Mouse (Mus musculus): ENCODE measurements around the gene Invs.

Invs gene

DNA sequence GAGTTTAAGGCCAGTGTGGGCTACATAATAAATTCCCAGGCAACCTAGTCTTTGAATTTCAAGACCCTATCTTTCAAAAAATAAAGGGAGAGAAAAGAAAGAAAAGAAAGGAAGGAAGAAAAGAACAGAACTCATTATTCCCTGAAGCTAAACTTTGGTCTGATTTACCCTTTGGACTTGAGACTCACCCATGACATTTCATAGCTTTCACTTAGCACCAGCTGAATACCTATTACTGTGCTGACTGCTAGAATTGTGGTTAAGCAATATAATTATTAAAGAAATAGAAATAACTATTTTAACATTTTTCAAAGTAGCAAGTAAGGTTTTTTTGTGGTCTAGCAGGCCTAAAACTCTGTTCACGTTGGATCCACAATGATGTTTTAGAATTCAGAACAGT, 1.6 kb downstream of the Invs start:
- no peak for TF ChIP-seq GATA4 (IDR thresholded peaks at IDR 0.05; ENCODE audit: insufficient replicate concordance, low read length)

DNA sequence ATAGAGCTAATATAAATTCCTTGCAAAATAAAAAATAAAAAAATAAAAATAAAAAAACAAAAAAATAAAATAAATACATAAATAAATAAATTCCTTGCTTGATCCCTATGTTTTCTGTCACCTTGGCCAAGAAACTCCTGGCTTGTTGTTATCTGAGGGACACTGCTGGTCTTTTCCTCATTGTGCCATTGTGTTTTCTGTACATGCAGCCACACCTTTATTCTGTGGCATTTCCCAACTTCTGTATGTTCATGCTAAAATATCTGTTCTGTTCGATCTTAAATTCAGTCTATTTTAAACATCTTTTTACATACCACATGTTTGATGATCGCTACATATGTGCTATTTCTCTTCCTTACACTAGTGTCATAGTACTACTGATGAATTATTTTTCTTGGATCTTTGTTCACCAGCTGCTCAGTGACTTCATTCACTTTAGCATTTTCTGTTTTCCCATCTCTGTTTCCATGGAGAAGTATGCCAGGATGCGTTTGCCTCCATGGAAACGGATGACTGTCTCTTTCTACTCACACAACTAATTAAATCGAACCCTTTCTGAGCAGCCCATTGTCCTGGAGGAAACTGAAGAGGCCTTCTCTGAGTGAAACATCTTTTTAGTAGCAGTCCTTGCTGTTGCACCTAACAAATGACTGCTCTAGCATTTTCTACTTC, 7.7 kb downstream of the Invs start:
- no peak for TF ChIP-seq GATA4 (IDR thresholded peaks at IDR 0.05; ENCODE audit: insufficient replicate concordance, low read length)

DNA sequence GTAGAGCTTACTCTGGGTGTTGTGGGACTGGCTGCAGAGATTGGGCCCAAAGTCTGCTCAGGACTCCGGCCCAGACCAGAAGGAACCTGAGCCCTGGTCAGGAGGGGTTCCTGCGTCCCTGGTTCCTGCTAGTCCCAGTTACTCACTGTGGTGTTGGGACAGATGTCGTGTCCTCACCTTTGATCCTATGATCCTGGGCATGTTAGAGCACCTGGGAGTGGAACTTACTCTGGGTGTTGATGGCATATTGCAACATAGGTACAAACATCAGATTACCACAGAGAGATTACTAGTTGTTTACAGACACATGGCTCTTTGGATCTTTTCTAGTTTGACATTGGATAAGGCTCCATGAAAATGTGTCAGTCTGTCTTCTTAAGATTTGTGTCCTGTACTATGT, 35.3 kb downstream of the Invs start:
- TF ChIP-seq GATA4 (IDR thresholded peaks at IDR 0.05; ENCODE audit: insufficient replicate concordance, low read length), result peak; percentile 49; the same call in 1 of the 2 replicates

DNA sequence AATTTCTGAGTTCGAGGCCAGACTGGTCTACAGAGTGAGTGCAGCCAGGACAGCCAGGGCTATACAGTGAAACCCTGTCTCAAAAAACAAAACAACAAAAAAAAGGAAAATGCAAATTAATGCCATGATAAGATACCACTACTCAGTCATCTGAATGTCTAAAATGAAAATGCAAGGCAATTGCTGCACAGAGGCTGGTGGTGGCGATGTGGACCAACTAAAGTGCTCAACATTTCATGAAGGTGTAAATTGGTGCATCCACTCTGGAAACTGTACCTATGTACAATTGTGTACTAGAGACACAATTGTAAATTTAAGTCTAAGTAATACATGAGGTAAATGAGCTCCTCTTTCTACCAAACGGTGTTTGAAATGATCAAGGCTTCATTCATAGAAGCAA, 36.5 kb downstream of the Invs start:
- TF ChIP-seq GATA4 (IDR thresholded peaks at IDR 0.05; ENCODE audit: insufficient replicate concordance, low read length), result no peak

DNA sequence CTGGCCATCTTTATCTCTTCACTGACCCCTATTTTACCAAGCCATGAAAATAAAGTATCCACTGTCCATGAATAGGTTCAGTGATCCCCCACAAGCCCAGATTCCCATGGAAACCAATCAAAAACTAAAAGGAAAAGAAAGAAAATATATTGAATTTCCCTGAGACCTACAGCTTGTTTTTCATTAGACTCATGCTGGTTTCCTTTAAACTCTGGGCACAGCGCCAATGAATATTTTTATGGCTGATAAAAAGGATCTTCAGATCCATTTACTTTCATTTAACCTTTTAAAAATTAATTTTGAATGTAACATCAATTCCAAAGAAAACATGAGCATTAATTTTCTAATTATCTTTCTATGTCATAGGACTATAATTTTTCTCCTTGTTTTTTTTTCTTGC, 41.7 kb downstream of the Invs start:
- TF ChIP-seq GATA4 (IDR thresholded peaks at IDR 0.05; ENCODE audit: insufficient replicate concordance, low read length), result no peak

DNA sequence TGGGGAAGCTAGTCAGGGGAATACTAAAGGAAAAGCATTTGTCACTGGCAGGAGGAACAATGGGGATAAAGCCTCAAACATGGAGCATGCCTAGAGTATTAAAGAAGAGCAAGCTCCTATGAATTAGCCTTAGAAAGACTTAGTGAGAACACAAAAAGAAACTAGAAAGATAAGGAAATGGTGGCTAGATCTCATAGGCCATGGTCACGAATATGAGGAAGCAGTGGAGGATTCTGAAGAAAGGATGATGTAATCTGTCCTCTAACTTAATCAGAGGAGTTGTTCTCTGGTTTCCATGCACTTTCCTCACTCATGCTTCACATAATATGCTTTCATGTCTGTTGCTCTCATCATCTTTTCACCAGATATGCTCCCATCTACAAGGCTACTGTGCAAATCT, 42.5 kb downstream of the Invs start:
- TF ChIP-seq GATA4 (IDR thresholded peaks at IDR 0.05; ENCODE audit: insufficient replicate concordance, low read length), result no peak

DNA sequence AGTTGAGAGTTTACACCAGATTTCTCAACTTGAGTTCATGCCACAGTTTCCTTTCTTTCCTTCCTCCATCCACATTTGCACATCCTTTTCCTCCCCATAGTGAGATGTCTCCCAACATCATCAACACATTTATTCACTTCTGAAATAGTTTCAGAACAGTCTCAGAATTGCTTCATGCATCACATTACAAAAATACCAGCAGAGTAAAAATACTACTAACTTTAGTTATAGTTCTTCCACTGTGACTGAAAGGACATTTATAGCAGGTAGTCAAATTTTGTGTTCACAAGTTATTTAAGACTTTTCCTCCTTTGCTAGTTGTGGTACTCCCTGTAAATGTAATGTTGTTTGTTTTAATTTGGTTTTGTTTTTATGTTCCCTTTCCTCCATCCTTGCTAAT, 47.6 kb downstream of the Invs start:
- TF ChIP-seq GATA4 (IDR thresholded peaks at IDR 0.05; ENCODE audit: insufficient replicate concordance, low read length), result no peak

DNA sequence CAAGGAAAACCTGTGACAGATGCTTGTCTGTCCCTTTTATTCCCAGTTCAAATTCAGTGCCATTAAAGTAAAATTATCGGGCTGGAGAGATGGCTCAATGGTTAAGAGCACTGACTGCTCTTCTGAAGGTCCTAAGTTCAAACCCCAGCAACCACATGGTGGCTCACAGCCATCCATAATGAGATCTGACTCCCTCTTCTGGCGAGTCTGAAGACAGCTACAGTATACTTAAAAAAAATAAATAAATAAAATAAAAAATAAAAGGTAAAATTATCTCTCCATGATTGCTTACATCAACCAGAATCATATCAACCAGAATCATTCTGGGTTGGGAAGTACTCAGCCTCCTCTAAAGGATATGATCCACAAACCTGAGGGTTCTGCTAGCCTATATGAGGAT, 48.5 kb downstream of the Invs start:
- no peak for TF ChIP-seq GATA4 (IDR thresholded peaks at IDR 0.05; ENCODE audit: insufficient replicate concordance, low read length)

DNA sequence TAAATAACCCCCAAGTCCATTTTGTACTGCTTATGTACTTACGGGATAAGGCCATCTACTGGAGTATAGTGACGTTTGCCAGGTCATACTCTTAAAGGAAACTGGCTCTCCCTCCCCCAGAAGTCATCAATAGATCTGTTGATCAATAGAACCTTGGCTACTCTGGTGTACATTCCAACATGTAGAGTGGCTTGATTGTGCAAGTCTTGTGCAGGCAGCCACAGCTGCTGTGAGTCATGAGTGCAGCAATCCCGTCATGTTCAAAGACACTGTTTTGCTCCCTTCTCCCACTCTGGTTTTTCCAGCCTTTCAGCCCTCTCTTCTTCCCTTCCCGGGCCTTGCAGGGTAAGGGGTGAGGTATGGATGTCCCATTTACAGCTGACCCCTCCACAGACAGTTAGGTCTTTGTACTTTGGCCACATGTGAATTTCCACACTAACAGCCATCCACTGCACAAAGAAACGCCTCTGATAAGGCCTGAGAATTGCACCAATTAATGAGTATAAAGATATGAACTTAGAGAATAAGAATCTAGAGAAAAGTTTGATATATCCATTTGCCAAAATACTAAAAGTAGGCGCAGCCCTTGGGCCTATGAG, 53.0 kb downstream of the Invs start:
- no peak; the same call in 1 of the 2 replicates for TF ChIP-seq GATA4 (IDR thresholded peaks at IDR 0.05; ENCODE audit: insufficient replicate concordance, low read length)

DNA sequence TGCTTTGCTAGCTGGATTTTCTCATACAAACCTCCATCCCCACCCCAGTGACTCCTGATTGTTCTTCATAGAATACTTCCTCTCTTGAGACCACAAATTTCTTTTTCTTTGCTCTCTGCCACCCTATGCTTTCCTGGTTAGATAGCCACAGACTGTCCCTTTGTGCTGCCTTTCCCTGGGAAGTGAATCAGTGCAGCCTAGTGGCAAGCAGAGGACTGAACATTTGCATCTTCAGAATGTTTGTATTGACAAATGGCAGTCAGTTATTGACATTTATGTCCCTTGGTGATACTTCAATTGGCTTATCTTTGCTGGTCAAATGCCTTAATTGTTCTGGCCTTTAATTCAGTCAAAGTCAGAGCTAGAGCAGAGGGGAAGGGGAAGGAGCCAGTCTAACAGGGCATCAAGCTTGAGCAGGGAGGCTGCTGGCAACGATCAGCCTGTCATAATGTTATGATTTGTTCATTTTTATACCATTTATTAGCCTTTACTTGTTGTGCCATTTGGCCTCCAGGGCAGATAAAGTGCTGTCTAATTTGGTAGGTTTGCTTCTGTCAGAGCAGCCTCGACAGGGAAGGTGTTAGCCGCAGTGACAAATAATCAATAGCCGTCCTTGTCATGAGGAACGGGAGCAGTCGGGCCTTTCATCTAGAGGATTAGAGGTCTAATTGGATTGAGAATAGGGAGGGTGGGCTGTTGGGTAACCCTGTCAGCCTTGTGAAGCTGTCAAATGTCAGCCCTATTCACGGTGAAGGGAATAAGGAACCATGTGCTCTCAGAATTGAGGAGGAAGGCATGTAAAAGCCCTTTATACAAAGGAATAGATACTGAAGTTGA, 55.6 kb downstream of the Invs start:
- TF ChIP-seq GATA4 (IDR thresholded peaks at IDR 0.05; ENCODE audit: insufficient replicate concordance, low read length), result no peak

DNA sequence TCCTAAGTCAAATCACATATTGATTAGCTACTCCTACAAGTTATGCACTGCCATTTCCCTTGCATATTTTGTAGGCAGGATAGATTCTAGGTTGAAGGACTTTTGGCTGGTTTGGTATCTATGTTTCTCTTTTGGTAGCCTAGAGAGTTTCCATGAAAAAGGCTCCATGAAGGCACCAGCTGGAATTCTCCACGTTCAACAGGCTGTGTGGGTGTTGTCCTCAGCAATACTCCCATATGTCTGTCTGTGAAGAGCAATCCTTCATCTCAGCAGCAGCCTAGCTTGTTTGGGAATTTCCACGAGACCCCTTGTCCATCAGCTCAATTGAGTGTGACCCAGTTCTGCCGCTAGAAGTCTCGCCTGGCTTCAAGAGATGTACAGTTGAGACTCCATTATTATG, 63.1 kb downstream of the Invs start:
- TF ChIP-seq GATA4 (IDR thresholded peaks at IDR 0.05; ENCODE audit: insufficient replicate concordance, low read length), result no peak

DNA sequence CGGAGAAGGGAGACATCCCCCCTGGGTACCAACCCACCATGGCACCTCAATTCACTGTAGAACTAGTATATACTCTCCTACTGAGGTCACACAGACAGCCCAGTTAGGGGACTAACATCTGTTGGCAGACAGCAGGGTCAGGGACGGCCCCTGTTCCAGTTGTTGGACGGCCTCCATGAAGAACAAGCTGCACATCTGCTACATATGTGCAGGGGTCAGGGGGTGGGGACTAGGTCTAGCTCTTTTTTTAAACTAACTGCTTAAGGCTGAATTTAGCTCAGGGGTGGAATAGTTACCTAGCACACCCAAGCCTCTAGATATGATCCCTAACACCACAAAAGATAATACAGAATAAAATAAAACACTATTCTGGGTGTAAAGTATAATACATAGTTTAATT, 82.8 kb downstream of the Invs start:
- TF ChIP-seq GATA4 (IDR thresholded peaks at IDR 0.05; ENCODE audit: insufficient replicate concordance, low read length), result no peak

DNA sequence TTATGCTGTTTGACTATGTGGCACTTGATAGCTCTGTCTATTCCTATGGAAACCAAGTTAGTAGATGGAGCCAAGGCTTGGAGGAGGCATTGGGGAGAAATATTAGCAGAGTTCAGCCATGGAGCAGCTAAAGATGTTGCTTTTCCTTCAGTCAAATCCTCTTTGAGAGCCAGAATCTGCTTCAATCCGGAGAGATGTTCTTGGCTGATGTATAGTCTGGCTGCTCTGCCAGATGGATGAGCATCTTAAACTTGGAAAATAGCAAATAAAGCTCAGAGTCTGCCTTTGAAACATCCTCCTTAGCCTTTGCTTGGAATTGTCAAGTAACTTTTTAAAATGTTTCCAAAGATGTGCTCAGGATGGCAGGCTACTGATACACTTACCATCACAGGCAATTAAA, 91.5 kb downstream of the Invs start:
- no peak for TF ChIP-seq GATA4 (IDR thresholded peaks at IDR 0.05; ENCODE audit: insufficient replicate concordance, low read length)

DNA sequence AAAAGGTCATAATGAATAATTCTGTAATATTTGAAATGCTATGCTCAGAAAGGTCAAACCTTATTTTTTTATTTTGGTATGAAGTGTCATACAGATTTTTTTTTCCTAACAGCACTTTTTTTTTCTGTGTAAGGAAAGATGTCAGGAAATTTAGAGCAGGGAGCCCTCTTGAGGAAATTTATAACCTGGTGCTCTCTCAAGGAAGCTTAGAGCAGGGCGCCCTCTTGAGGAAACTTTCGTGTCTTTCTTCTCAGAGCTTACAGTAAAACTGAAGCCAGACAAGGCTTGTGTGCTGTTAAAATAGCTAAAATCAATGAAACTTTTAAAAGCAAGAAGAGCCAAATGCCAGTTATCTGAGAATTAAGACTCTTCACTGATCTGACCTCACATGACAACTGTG, 101.4 kb downstream of the Invs start:
- TF ChIP-seq GATA4 (IDR thresholded peaks at IDR 0.05; ENCODE audit: insufficient replicate concordance, low read length), result no peak

DNA sequence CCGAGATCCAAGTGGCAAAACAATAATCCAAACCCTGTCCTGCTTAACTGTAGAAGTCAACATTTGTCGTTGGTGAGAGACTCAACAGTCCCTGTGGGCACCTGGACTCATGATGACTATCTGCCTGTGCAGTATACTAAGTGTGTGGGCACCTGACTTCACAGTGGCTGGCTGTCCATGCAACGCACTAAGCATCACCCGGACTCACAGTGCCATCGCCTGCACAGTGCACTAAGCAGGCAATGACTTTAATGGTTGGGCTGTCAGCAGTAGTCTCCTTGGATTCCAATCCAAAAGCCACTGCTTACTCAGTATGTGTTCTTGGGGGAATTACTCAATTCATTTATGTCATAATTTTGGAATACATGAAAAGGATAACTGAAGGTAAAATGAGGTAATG, 102.9 kb downstream of the Invs start:
- TF ChIP-seq GATA4 (IDR thresholded peaks at IDR 0.05; ENCODE audit: insufficient replicate concordance, low read length), result no peak

DNA sequence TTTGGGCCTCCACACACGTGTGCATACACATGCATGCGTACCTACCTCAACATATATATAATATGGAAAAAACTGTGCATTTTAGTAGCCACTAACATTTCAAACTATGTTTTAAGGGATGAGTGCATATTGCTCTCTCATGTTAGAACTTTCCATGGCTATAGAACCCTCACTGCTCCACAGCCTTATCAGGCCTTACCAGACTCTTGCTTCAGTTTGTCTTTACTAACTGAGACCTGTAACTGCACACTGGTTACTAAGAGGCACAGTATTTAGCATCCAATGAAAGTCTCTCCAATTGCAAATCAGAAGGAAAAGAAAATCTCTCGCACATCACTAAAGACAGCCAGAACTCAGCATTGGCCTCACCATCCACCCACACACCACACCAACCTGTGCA, 117.4 kb downstream of the Invs start:
- TF ChIP-seq GATA4 (IDR thresholded peaks at IDR 0.05; ENCODE audit: insufficient replicate concordance, low read length), result no peak

All from liver, adult (tissue).